8 mouse cellular contexts compared by ENCODE assay signal in the genomic region with DNA sequence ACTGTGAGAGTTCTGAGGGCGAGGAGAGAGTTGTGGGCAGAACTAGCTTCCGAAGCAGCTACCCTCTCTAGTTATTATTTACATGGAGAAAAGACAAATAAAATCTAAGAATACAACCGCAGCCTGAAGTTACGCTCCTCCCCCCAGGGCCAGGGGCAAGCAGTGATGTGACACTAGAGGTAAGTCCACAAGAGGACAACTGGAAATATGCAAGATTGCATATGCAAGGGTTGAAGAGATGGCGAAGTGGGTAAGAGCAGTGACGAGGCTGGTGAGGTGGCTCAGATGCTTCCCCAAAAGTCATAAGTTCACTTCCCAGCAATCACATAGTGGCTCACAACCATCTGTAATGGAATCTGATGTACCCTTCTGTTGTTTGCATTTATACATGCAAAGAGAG. TPM values are rescaled to one million over a fixed set of nuclear protein-coding genes. Genes with fewer than 3 reads are reported as not detected.
DNase-seq lines count a peak whose midpoint lies in the region; ATAC-seq and TF ChIP-seq lines count a peak whose summit lies in the region.

No protein-coding gene starts in this region.

- H3K27me3 ChIP-seq in spleen, adult 2 months (ENCODE audit: control insufficient read depth, insufficient read depth, low read length), result no peaks in the 10 kb centered on the region
- no peaks in the 10 kb centered on the region for H3K27me3 ChIP-seq in limb, embryonic 12.5 days
- no peaks in the 10 kb centered on the region for H3K27me3 ChIP-seq in splenic B cell, adult 2 months (ENCODE audit: control insufficient read depth, insufficient read depth, low read length, poor library complexity, severe bottlenecking)

- no peak overlapping the region; the same call in 1 of the 2 replicates for H3K9ac ChIP-seq in limb, embryonic 12.5 days (replicated peaks)

- ATAC-seq in limb, embryonic 12.5 days (ENCODE audit: insufficient number of reproducible peaks, insufficient read depth, low FRiP score, low TSS enrichment, low read depth), result no peak

- no peak for TF ChIP-seq POLR2A in spleen, adult 2 months (IDR thresholded peaks at IDR 0.05; ENCODE audit: low read depth, low read length)

- WGBS in spleen, adult 2 months, result 81% methylated on average over 6 of the region's 6 CpGs
- 83% methylated on average over 6 of the region's 6 CpGs for WGBS in limb, embryonic 12.5 days

- peak; percentile 41 to 73 for DNase-seq in adrenal gland, adult (ENCODE audit: inconsistent age in 2 of 2, low spot score in 1 of 2)
- no peak for DNase-seq in adrenal gland, adult 18-20 months (ENCODE audit: low spot score in 2 of 2)
- DNase-seq in spleen, adult 2 months (ENCODE audit: low read depth in 1 of 2, low spot score in 2 of 2), result no peak
- no peak for DNase-seq in spleen, postnatal 10 days (ENCODE audit: low spot score in 2 of 2)
- peak; percentile 18 for DNase-seq in splenic B cell, adult 2 months (ENCODE audit: low read depth, low spot score)
- DNase-seq in adrenal gland, postnatal 4 days (ENCODE audit: low spot score in 2 of 2), result no peak
- no peak for DNase-seq in layer of hippocampus, adult 18-20 months (ENCODE audit: low spot score in 2 of 2)

- peak overlapping the region; percentile 65 for H3K4me3 ChIP-seq in spleen, adult 2 months (ENCODE audit: extremely low read depth, insufficient read depth, insufficient read length)
- H3K4me3 ChIP-seq in limb, embryonic 12.5 days (replicated peaks), result peak overlapping the region; percentile 59

- peak overlapping the region; percentile 82; the same call in 1 of the 2 replicates for H3K27ac ChIP-seq in spleen, adult 2 months (ENCODE audit: insufficient read depth, low read length)
- peak overlapping the region; percentile 86 for H3K27ac ChIP-seq in limb, embryonic 12.5 days

- H3K9me3 ChIP-seq in limb, embryonic 12.5 days, result no peaks in the 10 kb centered on the region

- H3K36me3 ChIP-seq in spleen, adult 2 months (ENCODE audit: control insufficient read depth, insufficient read depth, low read length), result peaks cover 4% of the 10 kb centered on the region; the same call in 1 of the 2 replicates
- peaks cover 22% of the 10 kb centered on the region for H3K36me3 ChIP-seq in limb, embryonic 12.5 days
- H3K36me3 ChIP-seq in splenic B cell, adult 2 months (ENCODE audit: control insufficient read depth, insufficient read depth, low read length, poor library complexity, severe bottlenecking), result peaks cover 1% of the 10 kb centered on the region

- H3K4me1 ChIP-seq in spleen, adult 2 months (ENCODE audit: control insufficient read depth, insufficient read depth, insufficient read length), result peaks cover 11% of the 10 kb centered on the region; the same call in 1 of the 2 replicates
- H3K4me1 ChIP-seq in limb, embryonic 12.5 days (replicated peaks), result peaks cover 10% of the 10 kb centered on the region

- no peak for TF ChIP-seq CTCF in spleen, adult 2 months (IDR thresholded peaks at IDR 0.05; ENCODE audit: extremely low read depth, insufficient read depth, insufficient read length, insufficient replicate concordance)

- peak overlapping the region; percentile 46 for H3K4me2 ChIP-seq in limb, embryonic 12.5 days

RNA-seq across cellular contexts. Expression of gene Tomm40l, which starts 0.9 kb away (rescaled TPM):
- total RNA-seq in adrenal gland, adult 18-20 months (2021), result 10 to 100 TPM; 47.7 to 67.0 TPM
- polyA plus RNA-seq in spleen, adult 2 months (2012; rRNA removed), result 17.5 and 20.3 TPM in 2 replicates
- 29.7 and 31.9 TPM in 2 replicates for polyA plus RNA-seq in limb, embryonic 12.5 days (2016; fragmentation: Nextera tagmentation; extraction: Ambion mirVana)
- 10 to 100 TPM; 41.6 to 43.5 TPM for total RNA-seq in adrenal gland, postnatal 4 days (2021)
- total RNA-seq in layer of hippocampus, adult 18-20 months (2021), result 10 to 100 TPM; 71.6 to 77.6 TPM

RNA-seq across cellular contexts. Expression of gene Apoa2, which starts 1.7 kb away (rescaled TPM):
- total RNA-seq in adrenal gland, adult 18-20 months (2021), result 1 to 10 TPM; 4.2 to 4.6 TPM
- polyA plus RNA-seq in spleen, adult 2 months (2012; rRNA removed), result 1.2 and 1.8 TPM in 2 replicates
- 2.1 and 3.1 TPM in 2 replicates for polyA plus RNA-seq in limb, embryonic 12.5 days (2016; fragmentation: Nextera tagmentation; extraction: Ambion mirVana)
- 100 to 1,000 TPM in 1 of 2 experiments, 10 to 100 TPM in 1; 18.3 to 847 TPM for total RNA-seq in adrenal gland, postnatal 4 days (2021)
- 1 to 10 TPM; 2.2 to 3.1 TPM for total RNA-seq in layer of hippocampus, adult 18-20 months (2021)

RNA-seq across cellular contexts. Expression of gene Nr1i3, which starts 9.4 kb away (rescaled TPM):
- total RNA-seq in adrenal gland, adult 18-20 months (2021), result not detected
- not detected in 2 replicates for polyA plus RNA-seq in spleen, adult 2 months (2012; rRNA removed)
- polyA plus RNA-seq in limb, embryonic 12.5 days (2016; fragmentation: Nextera tagmentation; extraction: Ambion mirVana), result 0.17 and 0.43 TPM in 2 replicates
- total RNA-seq in adrenal gland, postnatal 4 days (2021), result 10 to 100 TPM in 1 of 2 experiments, under 1 TPM in 1; 0.92 to 10.3 TPM
- under 1 TPM in 1 of 2 experiments, not detected in 1; 0.17 TPM for total RNA-seq in layer of hippocampus, adult 18-20 months (2021)

RNA-seq across cellular contexts. Expression of gene Fcer1g, which starts 11.0 kb away (rescaled TPM):
- total RNA-seq in adrenal gland, adult 18-20 months (2021), result 10 to 100 TPM; 23.2 to 46.7 TPM
- polyA plus RNA-seq in spleen, adult 2 months (2012; rRNA removed), result 237 and 307 TPM in 2 replicates
- polyA plus RNA-seq in limb, embryonic 12.5 days (2016; fragmentation: Nextera tagmentation; extraction: Ambion mirVana), result 15.9 and 21.0 TPM in 2 replicates
- total RNA-seq in adrenal gland, postnatal 4 days (2021), result 10 to 100 TPM; 22.4 to 23.2 TPM
- 10 to 100 TPM; 16.3 to 20.8 TPM for total RNA-seq in layer of hippocampus, adult 18-20 months (2021)

RNA-seq across cellular contexts. Expression of gene Adamts4, which starts 27.1 kb away (rescaled TPM):
- total RNA-seq in adrenal gland, adult 18-20 months (2021), result 1 to 10 TPM; 1.5 to 3.8 TPM
- 0.63 and 0.64 TPM in 2 replicates for polyA plus RNA-seq in spleen, adult 2 months (2012; rRNA removed)
- polyA plus RNA-seq in limb, embryonic 12.5 days (2016; fragmentation: Nextera tagmentation; extraction: Ambion mirVana), result 10.5 and 11.0 TPM in 2 replicates
- 1 to 10 TPM; 4.3 to 4.5 TPM for total RNA-seq in adrenal gland, postnatal 4 days (2021)
- 10 to 100 TPM; 10.9 to 11.9 TPM for total RNA-seq in layer of hippocampus, adult 18-20 months (2021)

Comparison
In these comparisons a context has a peak if more than half of its experiments do, and no peak if none do; other contexts are left out.
1. DNase-seq: peak in adrenal gland, adult (2 of 2) and splenic B cell, adult 2 months (single experiment); none in adrenal gland, adult 18-20 months (0 of 2), spleen, adult 2 months (0 of 2), spleen, postnatal 10 days (0 of 2), adrenal gland, postnatal 4 days (0 of 2) and layer of hippocampus, adult 18-20 months (0 of 2).